Mouse (Mus musculus): ENCODE data around the gene Myo1f.

GRCm38 (mm10) chr17:33610548-33610947 lies 55.0 kb downstream of the Myo1f start:
- TF ChIP-seq CTCF (IDR thresholded peaks at IDR 0.05; ENCODE audit: control insufficient read depth, insufficient read depth, insufficient replicate concordance, low read depth, low read length) (no peak), POLR2A (IDR thresholded peaks at IDR 0.05; ENCODE audit: control insufficient read depth, low read depth, low read length) (no peak)
